Mouse (Mus musculus): ENCODE measurements around the gene Lypd4.
"Not testable (repeated sequence)": the region's sequence is repeated elsewhere in the genome, so short reads cannot be mapped to it uniquely, and the experiment has no call there.

Lypd4 gene

GRCm38 (mm10) chr7:24869532-24870165 lies at the start of gene Lypd4, which contains the start of gene Dmrtc2:
TSS of gene Lypd4 (minus strand) at chr7:24869941.
TSS of gene Dmrtc2 (plus strand) at chr7:24870057.
- DNase-seq (ENCODE audit: low spot score in 2 of 2): no peak

DNA sequence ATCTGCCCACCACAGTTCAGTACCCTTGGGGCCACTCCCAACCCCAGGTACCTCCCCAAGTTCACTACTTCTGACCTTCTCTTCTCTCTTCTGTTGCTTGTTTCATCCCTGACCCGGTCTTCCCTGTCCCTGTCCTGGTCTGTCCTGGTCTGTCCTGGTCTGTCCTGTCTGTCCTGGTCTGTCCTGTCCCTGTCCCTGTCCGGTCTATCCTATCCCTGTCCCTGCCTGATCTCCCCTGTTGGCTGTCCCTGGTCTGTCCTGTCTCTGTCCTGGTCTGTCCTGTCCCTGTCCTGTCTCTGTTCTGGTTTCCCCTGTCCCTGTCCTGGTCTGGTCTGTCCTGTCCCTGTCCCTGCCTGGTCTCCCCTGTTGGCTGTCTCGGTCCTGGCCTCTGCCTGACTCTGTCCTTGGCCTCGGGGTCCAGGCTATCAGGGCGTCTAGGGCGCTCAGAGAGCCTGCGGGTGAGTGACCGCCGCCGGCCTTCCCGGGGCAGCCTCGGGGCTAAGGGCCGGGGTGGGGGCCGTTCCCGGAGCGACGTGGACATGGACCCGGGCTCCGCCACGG lies 49.1 kb upstream of the Lypd4 start:
- no peak for DNase-seq (ENCODE audit: low spot score in 2 of 2)

DNA sequence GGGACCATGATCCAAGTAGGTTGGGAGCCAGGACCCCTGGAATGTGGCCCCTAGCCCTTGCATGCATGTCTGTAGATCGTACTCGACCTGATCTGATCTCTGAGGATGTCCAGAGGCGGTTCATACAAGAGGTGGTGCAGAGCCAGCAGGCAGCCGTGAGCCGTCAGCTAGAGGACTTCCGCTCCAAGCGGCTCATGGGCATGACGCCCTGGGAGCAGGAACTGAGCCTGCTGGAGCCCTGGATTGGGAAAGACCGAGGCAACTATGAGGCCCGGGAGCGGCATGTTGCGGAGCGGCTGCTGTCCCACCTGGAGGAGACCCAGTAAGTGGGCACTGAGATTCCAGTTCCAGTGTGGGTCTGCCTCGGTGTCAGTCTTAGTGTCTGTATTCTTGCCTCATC lies 42.7 kb upstream of the Lypd4 start:
- DNase-seq (ENCODE audit: low spot score in 2 of 2): no peak

GRCm38 (mm10) chr7:24907211-24907748 lies 37.5 kb upstream of the Lypd4 start:
- DNase-seq (ENCODE audit: low spot score in 2 of 2): no peak

DNA sequence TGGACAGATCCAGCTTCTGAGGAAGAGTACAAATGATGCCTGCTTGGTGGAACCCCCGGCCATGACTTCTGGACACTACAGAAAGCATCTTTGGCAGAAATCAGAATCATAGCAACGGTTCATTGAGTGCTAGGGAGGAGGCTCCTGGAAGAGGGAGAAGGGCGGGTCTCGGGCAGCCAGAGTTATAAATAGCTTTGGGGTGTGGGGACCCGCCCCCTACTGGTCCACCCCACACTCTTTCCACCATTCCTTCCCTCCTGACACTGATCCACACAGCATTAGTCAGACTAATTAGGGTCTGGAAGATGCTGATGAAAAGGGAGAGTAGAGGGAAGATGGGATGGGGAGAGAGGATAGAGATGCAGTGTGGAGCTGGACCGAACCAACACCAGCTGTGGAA lies 36.8 kb upstream of the Lypd4 start:
- no peak for DNase-seq (ENCODE audit: low spot score in 2 of 2)

DNA sequence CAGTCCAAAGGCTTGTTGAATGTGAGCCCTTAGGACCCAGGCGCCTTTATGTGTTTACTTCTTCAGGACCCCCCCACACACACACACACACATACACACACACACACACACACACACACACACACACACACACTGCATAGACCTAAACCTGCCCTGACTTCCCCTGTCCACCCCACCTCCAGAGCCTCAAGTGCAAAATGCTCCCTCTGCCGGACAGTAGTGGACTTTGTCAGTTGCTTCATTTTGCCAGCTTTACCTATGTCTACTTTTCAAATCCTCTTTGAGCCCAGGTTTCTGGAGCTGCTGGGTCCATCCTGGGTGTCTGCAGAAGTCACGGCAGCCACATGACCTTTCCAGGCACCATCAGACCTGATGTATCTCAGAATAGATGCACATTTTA lies 35.2 kb upstream of the Lypd4 start:
- no peak for DNase-seq (ENCODE audit: low spot score in 2 of 2)

GRCm38 (mm10) chr7:24904070-24904483 lies 34.3 kb upstream of the Lypd4 start:
- peak; percentile 93 to 94 for DNase-seq (ENCODE audit: low spot score in 2 of 2)

- DNase-seq (ENCODE audit: low spot score in 2 of 2): no peak
Observed at GRCm38 (mm10) chr7:24903444-24903825, 33.7 kb upstream of the Lypd4 start.

- no peak for DNase-seq (ENCODE audit: low spot score in 2 of 2)
Observed at GRCm38 (mm10) chr7:24902630-24903443, 33.1 kb upstream of the Lypd4 start, which contains the start of gene Arhgef1. TSS of gene Arhgef1 (plus strand) at chr7:24902912.

DNA sequence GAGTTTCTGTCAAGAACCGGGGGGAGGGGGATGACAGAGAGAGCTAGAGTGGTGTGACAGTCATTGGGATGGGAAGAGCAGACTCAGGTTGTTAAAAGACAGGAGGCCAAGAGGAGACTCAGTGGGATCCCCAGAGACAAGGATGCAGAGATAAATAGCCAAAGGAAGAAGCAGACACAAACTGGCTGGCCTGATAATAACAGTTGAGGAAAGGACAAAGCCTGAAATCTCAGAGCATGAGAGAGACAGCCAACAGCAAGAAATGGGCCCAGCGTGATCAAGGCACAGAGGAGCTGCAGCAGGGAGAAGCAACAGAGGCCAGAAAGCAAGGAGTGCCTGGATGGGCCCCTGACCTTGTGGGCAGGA lies 32.5 kb upstream of the Lypd4 start:
- DNase-seq (ENCODE audit: low spot score in 2 of 2): no peak

- no peak for DNase-seq (ENCODE audit: low spot score in 2 of 2)
Observed at GRCm38 (mm10) chr7:24901842-24902241, 32.1 kb upstream of the Lypd4 start.

DNA sequence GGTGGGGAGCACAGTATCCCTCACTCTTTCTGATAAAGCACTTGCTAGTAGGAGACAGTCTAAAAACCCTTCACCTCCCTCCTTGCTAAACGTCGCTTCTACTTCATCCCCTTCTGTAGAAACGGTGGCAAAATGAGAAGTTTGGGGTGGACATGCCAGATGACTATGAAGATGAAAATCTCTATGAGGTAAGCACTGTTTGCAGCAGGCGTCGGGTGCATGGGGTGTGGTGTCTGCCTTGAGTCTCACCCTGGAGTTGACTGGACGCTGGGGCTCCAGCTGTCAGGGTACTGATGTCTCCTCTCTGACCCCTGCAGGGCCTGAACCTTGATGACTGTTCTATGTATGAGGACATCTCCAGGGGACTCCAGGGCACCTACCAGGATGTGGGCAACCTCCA lies 31.4 kb upstream of the Lypd4 start:
- DNase-seq (ENCODE audit: low spot score in 2 of 2): no peak

GRCm38 (mm10) chr7:24897959-24898358 lies 28.2 kb upstream of the Lypd4 start:
- DNase-seq (ENCODE audit: low spot score in 2 of 2): no peak

- DNase-seq (ENCODE audit: low spot score in 2 of 2): no peak
Observed at GRCm38 (mm10) chr7:24897224-24897623, 27.5 kb upstream of the Lypd4 start, which contains the start of gene Cd79a. TSS of gene Cd79a (plus strand) at chr7:24897381.

DNA sequence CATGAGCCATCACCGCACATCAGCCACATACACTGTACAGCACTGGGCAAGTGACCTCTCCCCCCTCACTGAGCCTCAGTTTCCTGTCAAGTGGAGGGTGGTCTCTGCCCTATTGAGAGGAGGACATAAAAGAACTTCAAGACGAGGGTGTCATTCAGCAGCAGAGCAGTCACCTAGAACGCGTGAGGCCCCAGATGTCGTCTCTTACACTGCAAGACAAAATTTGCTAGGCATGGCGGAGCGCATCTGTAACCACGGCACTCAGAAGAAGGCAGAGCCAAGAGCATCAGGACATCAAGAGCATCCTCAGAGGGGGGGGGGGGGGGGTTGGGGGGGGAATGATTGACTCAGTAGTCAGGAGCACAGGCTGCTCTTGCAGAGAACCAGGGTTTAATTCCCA lies 26.5 kb upstream of the Lypd4 start:
- DNase-seq (ENCODE audit: low spot score in 2 of 2): no peak

DNA sequence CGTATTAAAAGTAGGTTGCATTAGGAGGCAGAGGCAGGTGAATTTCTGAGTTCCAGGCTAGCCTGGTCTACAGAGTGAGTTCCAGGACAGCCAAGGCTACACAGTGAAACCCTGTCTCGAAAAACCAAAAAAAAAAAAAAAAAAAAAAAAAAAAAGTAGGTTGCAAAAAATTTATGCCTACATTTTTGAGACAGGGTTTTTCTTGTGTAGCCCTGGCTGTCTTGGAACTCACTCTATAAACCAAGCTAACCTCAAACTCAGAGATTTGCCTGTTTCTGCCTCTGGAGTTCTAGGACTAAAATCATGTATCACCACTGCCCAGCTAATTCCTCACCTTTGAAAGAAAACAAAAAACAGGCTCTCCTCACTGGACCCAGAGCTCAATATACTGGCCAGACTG lies 26.0 kb upstream of the Lypd4 start:
- DNase-seq (ENCODE audit: low spot score in 2 of 2): not testable (repeated sequence)

DNA sequence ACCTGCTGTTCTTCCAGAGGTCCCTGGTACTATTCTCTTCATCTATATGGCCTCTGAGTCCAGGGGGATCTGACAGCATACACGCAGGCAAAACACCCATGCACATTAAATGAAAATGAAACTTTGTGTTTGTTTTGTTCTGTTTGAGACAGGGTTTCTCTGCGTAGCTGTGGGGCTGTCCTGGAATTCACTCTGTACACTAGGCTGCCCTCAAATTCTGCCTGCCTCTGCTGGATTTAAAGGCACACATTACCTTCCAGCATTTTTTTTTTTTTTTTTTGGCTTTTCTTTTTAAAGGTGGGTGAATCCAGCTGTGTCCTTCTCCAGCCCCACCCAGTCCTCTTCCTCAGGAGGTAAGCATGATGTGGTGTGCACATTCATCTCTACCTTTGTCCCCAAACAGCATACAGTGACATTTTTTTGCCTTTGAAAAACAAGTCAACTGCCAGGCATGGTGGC lies 22.4 kb upstream of the Lypd4 start:
- DNase-seq (ENCODE audit: low spot score in 2 of 2): no peak

GRCm38 (mm10) chr7:24891241-24892124 lies 21.7 kb upstream of the Lypd4 start:
- DNase-seq (ENCODE audit: low spot score in 2 of 2): no peak

DNA sequence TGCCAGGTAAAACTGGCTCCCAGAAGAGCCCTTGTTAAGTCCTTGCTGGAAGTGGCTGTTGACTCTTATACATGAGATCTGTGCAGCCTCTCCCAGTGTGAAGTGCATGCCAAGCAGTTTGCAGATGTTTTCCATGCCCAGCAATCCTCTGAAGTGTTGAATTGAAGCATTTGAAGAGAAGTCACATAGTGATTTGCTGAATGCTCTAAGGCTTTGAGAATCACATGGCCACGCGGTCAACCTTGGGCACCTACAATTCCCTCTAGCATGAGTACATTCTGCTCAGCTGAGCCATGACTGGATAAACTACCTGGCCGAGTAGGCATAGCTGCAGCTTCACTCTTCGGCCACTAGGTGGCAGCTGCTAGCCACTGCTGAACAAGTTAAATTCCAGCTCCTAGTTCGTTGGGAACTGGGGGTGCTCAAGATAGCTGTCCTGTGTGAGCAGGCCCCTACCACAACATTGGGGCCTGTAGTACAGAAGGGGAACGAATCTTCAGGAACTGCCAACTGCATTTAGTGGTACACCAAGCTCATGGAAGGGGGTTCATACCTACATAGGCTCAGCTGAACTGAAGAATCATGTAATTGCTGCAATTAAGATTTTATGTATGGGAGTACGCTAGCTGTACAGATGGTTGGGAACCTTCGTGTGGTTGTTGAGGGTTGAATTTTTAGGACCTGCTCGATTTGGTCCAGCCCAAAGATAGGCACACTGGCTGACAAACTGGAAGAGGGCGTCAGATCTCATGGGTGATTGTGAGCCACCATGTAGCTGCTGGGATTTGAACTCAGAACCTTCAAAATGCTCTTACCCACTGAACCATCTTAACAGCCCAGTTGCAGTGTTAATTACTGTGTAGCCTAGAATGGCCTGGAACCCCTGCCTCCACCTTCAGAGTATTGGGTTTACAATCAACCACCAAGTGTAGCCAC lies 20.8 kb upstream of the Lypd4 start:
- peak; percentile 34 to 43 for DNase-seq (ENCODE audit: low spot score in 2 of 2)
